Mouse (Mus musculus): Measurements from ENCODE around the gene Zhx3. TPM values are rescaled to one million over a fixed set of nuclear protein-coding genes. Genes with fewer than 3 reads are reported as not detected.

Gene Zhx3
- polyA plus RNA-seq, 1 experiment from 2014 or later, result 9.8 TPM

- Histone ChIP-seq H3K36me3 (peaks cover 99% of the 10 kb centered on the region), H3K4me2 (no peak overlapping the region), H3K9ac (no peak overlapping the region), H3K9me3 (replicated peaks) (no peaks in the 10 kb centered on the region), H3K27ac (ENCODE audit: poor library complexity, severe bottlenecking) (no peak overlapping the region), H3K4me1 (replicated peaks) (no peaks in the 10 kb centered on the region), H3K27me3 (replicated peaks) (no peaks in the 10 kb centered on the region), H3K4me3 (no peak overlapping the region)
- no peak for ATAC-seq (ENCODE audit: insufficient number of reproducible peaks, low FRiP score)
- 81% methylated on average over 6 of the region's 6 CpGs for WGBS
Observed at GRCm38 (mm10) chr2:160756583-160757203, 116.1 kb downstream of the Zhx3 start.

- WGBS, result 87% methylated on average over 10 of the region's 10 CpGs
- Histone ChIP-seq H3K27ac (ENCODE audit: poor library complexity, severe bottlenecking) (no peak overlapping the region), H3K4me1 (replicated peaks) (peaks cover 44% of the 10 kb centered on the region), H3K9me3 (replicated peaks) (0 out of 2 replicates have a peak, but pooled peaks cover 2% of the 10 kb centered on the region), H3K4me2 (no peak overlapping the region), H3K36me3 (peaks cover 56% of the 10 kb centered on the region), H3K27me3 (replicated peaks) (no peaks in the 10 kb centered on the region), H3K4me3 (no peak overlapping the region), H3K9ac (no peak overlapping the region)
- no peak for ATAC-seq (ENCODE audit: insufficient number of reproducible peaks, low FRiP score)
Observed at GRCm38 (mm10) chr2:160747075-160747474, 125.7 kb downstream of the Zhx3 start.

- Histone ChIP-seq H3K27me3 (replicated peaks) (no peaks in the 10 kb centered on the region), H3K27ac (ENCODE audit: poor library complexity, severe bottlenecking) (no peak overlapping the region), H3K9ac (no peak overlapping the region), H3K36me3 (peaks cover 52% of the 10 kb centered on the region), H3K4me2 (no peak overlapping the region), H3K4me1 (replicated peaks) (peaks cover 49% of the 10 kb centered on the region), H3K9me3 (replicated peaks) (0 out of 2 replicates have a peak, but pooled peaks cover 2% of the 10 kb centered on the region), H3K4me3 (no peak overlapping the region)
- no peak for ATAC-seq (ENCODE audit: insufficient number of reproducible peaks, low FRiP score)
- WGBS, result 90% methylated on average over 5 of the region's 5 CpGs
Observed at GRCm38 (mm10) chr2:160746637-160747036, 126.2 kb downstream of the Zhx3 start.

- no peak overlapping the region for H3K9ac ChIP-seq
- peaks cover 46% of the 10 kb centered on the region for H3K36me3 ChIP-seq
- ATAC-seq (ENCODE audit: insufficient number of reproducible peaks, low FRiP score), result no peak
- 65% methylated on average over 1 of the region's 1 CpGs for WGBS
- H3K4me3 ChIP-seq, result no peak overlapping the region
- H3K9me3 ChIP-seq (replicated peaks), result 0 out of 2 replicates have a peak, but pooled peaks cover 2% of the 10 kb centered on the region
- H3K4me1 ChIP-seq (replicated peaks), result peaks cover 60% of the 10 kb centered on the region
- H3K27me3 ChIP-seq (replicated peaks), result no peaks in the 10 kb centered on the region
- H3K4me2 ChIP-seq, result no peak overlapping the region
- H3K27ac ChIP-seq (ENCODE audit: poor library complexity, severe bottlenecking), result no peak overlapping the region
Observed at GRCm38 (mm10) chr2:160745497-160745896, 127.3 kb downstream of the Zhx3 start.

GRCm38 (mm10) chr2:160744823-160745210 is 128.0 kb downstream of the Zhx3 start:
- Histone ChIP-seq H3K4me2 (no peak overlapping the region), H3K27me3 (replicated peaks) (no peaks in the 10 kb centered on the region), H3K4me3 (no peak overlapping the region), H3K4me1 (replicated peaks) (peaks cover 67% of the 10 kb centered on the region), H3K27ac (ENCODE audit: poor library complexity, severe bottlenecking) (peak overlapping the region; percentile 56), H3K36me3 (peaks cover 39% of the 10 kb centered on the region), H3K9ac (0 out of 2 replicates have a peak overlapping the region, but pooled peaks have one; percentile 23), H3K9me3 (replicated peaks) (0 out of 2 replicates have a peak, but pooled peaks cover 2% of the 10 kb centered on the region)
- ATAC-seq (ENCODE audit: insufficient number of reproducible peaks, low FRiP score), result no peak
- WGBS, result 74% methylated on average over 5 of the region's 5 CpGs

GRCm38 (mm10) chr2:160744040-160744822 is 128.6 kb downstream of the Zhx3 start:
- 0 out of 2 replicates have a peak overlapping the region, but pooled peaks have one; percentile 23 for H3K9ac ChIP-seq
- no peak overlapping the region for H3K4me2 ChIP-seq
- WGBS, result 85% methylated on average over 7 of the region's 7 CpGs
- H3K27me3 ChIP-seq (replicated peaks), result no peaks in the 10 kb centered on the region
- H3K4me3 ChIP-seq, result no peak overlapping the region
- 0 out of 2 replicates have a peak, but pooled peaks cover 2% of the 10 kb centered on the region for H3K9me3 ChIP-seq (replicated peaks)
- H3K36me3 ChIP-seq, result peaks cover 33% of the 10 kb centered on the region
- peak overlapping the region; percentile 56 for H3K27ac ChIP-seq (ENCODE audit: poor library complexity, severe bottlenecking)
- 0 out of 2 replicates have a peak, but pooled peaks have one; percentile 27 for ATAC-seq (ENCODE audit: insufficient number of reproducible peaks, low FRiP score)
- H3K4me1 ChIP-seq (replicated peaks), result peaks cover 73% of the 10 kb centered on the region

GRCm38 (mm10) chr2:160742161-160742609 is 130.6 kb downstream of the Zhx3 start:
- peaks cover 17% of the 10 kb centered on the region for H3K36me3 ChIP-seq
- H3K27me3 ChIP-seq (replicated peaks), result no peaks in the 10 kb centered on the region
- H3K4me1 ChIP-seq (replicated peaks), result peaks cover 93% of the 10 kb centered on the region
- no peak overlapping the region for H3K9ac ChIP-seq
- WGBS, result 38% methylated on average over 1 of the region's 1 CpGs
- no peaks in the 10 kb centered on the region for H3K9me3 ChIP-seq (replicated peaks)
- H3K4me2 ChIP-seq, result no peak overlapping the region
- no peak overlapping the region for H3K4me3 ChIP-seq
- peak overlapping the region; percentile 3; the same call in 1 of the 2 replicates for H3K27ac ChIP-seq (ENCODE audit: poor library complexity, severe bottlenecking)
- ATAC-seq (ENCODE audit: insufficient number of reproducible peaks, low FRiP score), result no peak

- Histone ChIP-seq H3K4me1 (replicated peaks) (peaks cover 94% of the 10 kb centered on the region), H3K9ac (no peak overlapping the region), H3K4me2 (no peak overlapping the region), H3K4me3 (no peak overlapping the region), H3K9me3 (replicated peaks) (no peaks in the 10 kb centered on the region), H3K27me3 (replicated peaks) (no peaks in the 10 kb centered on the region), H3K27ac (ENCODE audit: poor library complexity, severe bottlenecking) (no peak overlapping the region), H3K36me3 (peaks cover 17% of the 10 kb centered on the region)
- ATAC-seq (ENCODE audit: insufficient number of reproducible peaks, low FRiP score), result no peak
- WGBS, result 48% methylated on average over 3 of the region's 3 CpGs
Observed at GRCm38 (mm10) chr2:160741580-160741979, 131.2 kb downstream of the Zhx3 start.

- H3K4me3 ChIP-seq, result no peak overlapping the region
- peaks cover 94% of the 10 kb centered on the region for H3K4me1 ChIP-seq (replicated peaks)
- no peak overlapping the region for H3K9ac ChIP-seq
- no peak for ATAC-seq (ENCODE audit: insufficient number of reproducible peaks, low FRiP score)
- WGBS, result 74% methylated on average over 11 of the region's 11 CpGs
- H3K27me3 ChIP-seq (replicated peaks), result no peaks in the 10 kb centered on the region
- no peak overlapping the region for H3K4me2 ChIP-seq
- no peaks in the 10 kb centered on the region for H3K9me3 ChIP-seq (replicated peaks)
- H3K27ac ChIP-seq (ENCODE audit: poor library complexity, severe bottlenecking), result 0 out of 2 replicates have a peak overlapping the region, but pooled peaks have one; percentile 34
- peaks cover 25% of the 10 kb centered on the region for H3K36me3 ChIP-seq
Observed at GRCm38 (mm10) chr2:160740521-160741156, 132.2 kb downstream of the Zhx3 start.

GRCm38 (mm10) chr2:160739647-160740356 is 133.0 kb downstream of the Zhx3 start:
- H3K27me3 ChIP-seq (replicated peaks), result no peaks in the 10 kb centered on the region
- 45% methylated on average over 2 of the region's 2 CpGs for WGBS
- peaks cover 95% of the 10 kb centered on the region for H3K4me1 ChIP-seq (replicated peaks)
- H3K4me2 ChIP-seq, result no peak overlapping the region
- H3K9ac ChIP-seq, result no peak overlapping the region
- no peak overlapping the region for H3K4me3 ChIP-seq
- no peaks in the 10 kb centered on the region for H3K9me3 ChIP-seq (replicated peaks)
- H3K36me3 ChIP-seq, result peaks cover 29% of the 10 kb centered on the region
- H3K27ac ChIP-seq (ENCODE audit: poor library complexity, severe bottlenecking), result peak overlapping the region; percentile 70
- no peak for ATAC-seq (ENCODE audit: insufficient number of reproducible peaks, low FRiP score)
